Mouse (Mus musculus): ENCODE measurements around the gene Sema6d. TPM values are rescaled to one million over a fixed set of nuclear protein-coding genes. Genes with fewer than 3 reads are reported as not detected.

Gene Sema6d
- total RNA-seq, 2 experiments from 2014 or later: 83.4 to 91.4 TPM

DNA sequence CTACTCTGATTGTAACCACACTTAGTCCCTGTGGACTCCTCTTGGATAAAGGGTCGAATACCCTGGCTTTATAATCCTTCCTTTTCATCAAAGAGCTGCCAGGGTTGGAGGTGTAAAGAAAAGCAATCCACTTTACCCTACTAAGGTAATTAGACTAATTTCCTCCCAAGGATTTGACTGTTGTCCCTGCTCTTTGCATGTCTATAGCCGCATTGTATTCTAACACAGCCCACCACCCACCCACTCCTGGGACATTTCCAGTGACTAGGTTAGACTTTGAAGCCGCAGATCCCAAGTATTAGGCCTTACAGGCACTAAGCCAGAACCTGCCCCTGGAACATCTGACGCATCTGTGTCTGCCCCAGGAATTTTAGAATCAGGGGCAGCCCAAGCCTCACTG, 547.3 kb downstream of the Sema6d start:
- DNase-seq: no peak
- intact Hi-C loops (cut with DNase I): no loop called here

DNA sequence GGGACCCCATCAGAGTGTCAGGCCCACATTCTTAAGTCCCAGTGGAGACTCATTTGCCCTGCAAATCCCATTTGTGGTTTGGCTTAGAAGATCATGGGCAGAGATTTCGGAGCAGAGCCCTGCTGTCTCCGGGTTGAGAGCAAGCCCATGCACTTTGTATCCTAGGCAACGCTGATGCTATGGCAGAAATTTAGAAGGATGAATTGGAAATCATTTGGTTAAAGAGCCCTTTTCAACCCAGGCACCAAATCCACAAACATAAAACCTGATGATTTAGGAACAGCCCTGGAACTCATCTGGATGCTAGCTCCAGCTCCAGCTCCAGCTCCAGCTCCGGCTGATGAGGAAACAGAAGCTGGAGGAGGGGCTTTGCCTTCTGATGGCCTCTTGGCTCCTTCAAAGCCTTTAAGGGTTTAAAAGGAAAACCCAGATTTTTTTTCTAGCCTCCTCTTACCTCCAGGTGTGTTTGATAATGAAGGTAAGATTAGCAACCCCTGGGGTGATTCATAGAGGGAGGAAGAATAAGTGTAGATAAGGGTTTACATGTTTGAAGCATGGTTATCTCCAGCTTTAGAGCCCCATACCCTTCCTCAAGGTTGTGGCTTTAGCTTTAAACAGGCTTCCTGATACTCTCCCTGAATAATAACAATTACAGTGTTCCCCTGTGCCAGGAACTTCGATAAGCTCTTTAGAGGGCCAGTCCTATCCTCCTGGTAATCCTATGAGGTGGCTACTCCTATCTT, 549.6 kb downstream of the Sema6d start:
- no peak for DNase-seq
- intact Hi-C loops (cut with DNase I): no loop called here

- DNase-seq: no peak
Observed at GRCm38 (mm10) chr2:124640500-124641193, 550.9 kb downstream of the Sema6d start.

DNA sequence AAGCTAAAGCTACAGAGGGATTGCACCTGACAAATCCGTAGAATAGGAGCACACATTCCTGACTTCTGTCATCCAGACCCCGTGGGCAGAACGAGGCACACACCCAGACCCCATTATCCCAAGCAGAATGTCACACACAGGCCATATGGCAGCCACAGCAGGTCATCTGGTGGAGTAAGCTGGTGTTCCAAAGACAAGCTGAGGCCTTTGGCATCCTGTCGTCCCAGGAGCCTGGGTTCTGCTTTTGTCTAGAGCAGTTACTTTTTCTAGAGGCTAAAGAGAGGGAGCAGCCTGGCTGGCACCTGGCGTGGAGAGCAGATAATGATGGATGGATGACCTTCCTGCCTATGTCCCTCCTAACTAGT, 551.4 kb downstream of the Sema6d start:
- peak; percentile 87 for DNase-seq
- intact Hi-C loops (cut with DNase I): no loop called here

More at GRCm38 (mm10) chr2:124640500-124641193, 550.9 kb downstream of the Sema6d start:
- intact Hi-C loops (cut with DNase I): no loop called here

GRCm38 (mm10) chr2:124642131-124642530, 552.4 kb downstream of the Sema6d start:
- intact Hi-C loops (cut with DNase I): no loop called here
- no peak for DNase-seq

- DNase-seq: no peak
- intact Hi-C loops (cut with DNase I): no loop called here
Observed at GRCm38 (mm10) chr2:124650609-124651008, 560.8 kb downstream of the Sema6d start.

- intact Hi-C loops (cut with DNase I): no loop called here
Observed at GRCm38 (mm10) chr2:124651146-124651545, 561.4 kb downstream of the Sema6d start.

GRCm38 (mm10) chr2:124653161-124653560, 563.4 kb downstream of the Sema6d start:
- no peak for DNase-seq
- intact Hi-C loops (cut with DNase I): no loop called here

More at GRCm38 (mm10) chr2:124651146-124651545, 561.4 kb downstream of the Sema6d start:
- peak; percentile 23 for DNase-seq

- peak; percentile 21 for DNase-seq
- intact Hi-C loops (cut with DNase I): no loop called here
Observed at GRCm38 (mm10) chr2:124657358-124657757, 567.6 kb downstream of the Sema6d start.

DNA sequence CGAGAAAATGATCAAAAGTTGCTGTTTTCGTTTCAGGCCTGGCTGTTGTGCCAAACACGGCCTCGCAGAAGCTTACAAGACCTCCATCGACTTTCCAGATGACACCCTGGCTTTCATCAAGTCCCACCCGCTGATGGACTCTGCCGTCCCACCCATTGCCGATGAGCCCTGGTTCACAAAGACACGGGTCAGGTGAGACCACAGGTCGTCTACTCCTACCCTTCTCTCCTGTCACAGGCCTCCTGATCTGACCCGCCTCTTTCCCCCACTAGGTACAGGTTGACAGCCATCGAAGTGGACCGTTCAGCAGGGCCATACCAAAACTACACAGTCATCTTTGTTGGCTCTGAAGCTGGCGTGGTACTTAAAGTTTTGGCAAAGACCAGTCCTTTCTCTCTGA, 568.6 kb downstream of the Sema6d start:
- DNase-seq: no peak
- intact Hi-C loops (cut with DNase I): no loop called here

GRCm38 (mm10) chr2:124659601-124660000, 569.8 kb downstream of the Sema6d start:
- intact Hi-C loops (cut with DNase I): no loop called here
- DNase-seq: no peak

GRCm38 (mm10) chr2:124660686-124661085, 570.9 kb downstream of the Sema6d start:
- intact Hi-C loops (cut with DNase I): no loop called here
- no peak for DNase-seq

DNA sequence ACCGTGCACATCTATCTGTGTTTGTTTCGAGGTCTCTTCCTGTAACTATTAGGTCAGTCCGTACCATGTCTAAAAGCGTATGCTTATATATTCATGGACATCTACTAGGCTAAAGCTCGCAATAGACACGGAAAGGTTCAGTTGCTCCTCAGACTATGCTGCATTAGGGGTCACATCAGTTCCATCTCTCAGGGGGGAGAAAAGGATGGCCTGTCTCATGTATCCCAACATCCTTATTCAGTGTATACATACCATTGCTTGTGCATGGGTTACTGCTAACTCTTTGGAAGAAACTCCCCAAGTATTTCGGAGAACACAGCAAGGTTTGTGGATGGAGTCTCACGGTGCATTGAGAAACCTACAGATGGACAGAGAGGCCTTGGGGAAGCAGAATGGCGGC, 571.5 kb downstream of the Sema6d start:
- intact Hi-C loops (cut with DNase I): no loop called here
- no peak for DNase-seq

DNA sequence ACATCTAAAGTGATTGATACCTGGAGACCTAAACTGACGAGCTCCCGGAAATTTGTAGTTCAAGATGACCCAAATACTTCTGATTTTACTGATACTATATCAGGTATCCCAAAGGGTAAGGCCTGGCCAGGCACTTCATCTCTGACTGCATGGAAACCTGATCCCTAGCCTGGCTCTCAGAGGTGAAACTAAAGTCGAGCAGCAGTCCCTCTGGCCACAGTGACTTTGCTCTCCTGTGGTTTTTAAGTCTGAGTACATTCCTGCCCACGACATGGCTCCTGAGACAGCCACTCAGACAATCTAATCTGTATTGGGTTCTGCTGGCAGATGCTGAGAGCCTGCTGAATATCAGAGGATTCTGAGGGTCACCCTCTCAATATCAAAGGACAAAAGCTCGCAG, 572.5 kb downstream of the Sema6d start:
- no peak for DNase-seq
- intact Hi-C loops (cut with DNase I): no loop called here

DNA sequence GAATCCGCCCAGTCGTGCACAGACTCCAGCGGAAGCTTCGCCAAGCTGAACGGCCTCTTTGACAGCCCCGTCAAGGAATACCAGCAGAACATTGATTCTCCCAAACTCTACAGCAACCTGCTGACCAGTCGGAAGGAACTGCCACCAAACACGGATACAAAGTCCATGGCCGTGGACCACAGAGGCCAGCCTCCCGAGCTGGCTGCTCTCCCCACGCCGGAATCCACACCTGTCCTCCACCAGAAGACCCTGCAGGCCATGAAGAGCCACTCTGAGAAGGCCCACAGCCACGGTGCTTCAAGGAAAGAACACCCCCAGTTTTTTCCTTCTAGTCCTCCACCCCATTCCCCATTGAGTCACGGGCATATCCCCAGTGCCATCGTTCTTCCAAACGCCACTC, 574.4 kb downstream of the Sema6d start:
- intact Hi-C loops (cut with DNase I): no loop called here

DNA sequence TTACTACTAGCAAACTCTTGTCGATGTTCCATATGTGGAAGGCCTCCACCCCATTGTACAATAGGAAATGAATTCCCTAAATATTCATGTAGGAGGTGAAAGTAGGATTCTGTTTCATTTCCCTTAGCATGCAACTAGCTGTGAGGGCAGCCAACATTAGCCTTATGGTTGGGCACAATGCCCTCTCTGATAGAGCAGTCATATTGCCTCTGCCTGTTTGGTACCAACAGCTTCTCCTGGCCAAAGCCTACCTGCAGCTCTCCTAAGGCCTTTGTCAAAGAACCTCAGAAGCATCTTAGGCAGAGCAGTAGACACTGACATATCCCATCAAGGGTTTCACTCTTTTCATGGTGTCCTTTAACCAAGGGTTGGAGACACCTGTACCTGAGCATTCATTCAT, 578.7 kb downstream of the Sema6d start:
- intact Hi-C loops (cut with DNase I): no loop called here
- no peak for DNase-seq

More for the DNA sequence above, 574.4 kb downstream of the Sema6d start:
- no peak for DNase-seq

DNA sequence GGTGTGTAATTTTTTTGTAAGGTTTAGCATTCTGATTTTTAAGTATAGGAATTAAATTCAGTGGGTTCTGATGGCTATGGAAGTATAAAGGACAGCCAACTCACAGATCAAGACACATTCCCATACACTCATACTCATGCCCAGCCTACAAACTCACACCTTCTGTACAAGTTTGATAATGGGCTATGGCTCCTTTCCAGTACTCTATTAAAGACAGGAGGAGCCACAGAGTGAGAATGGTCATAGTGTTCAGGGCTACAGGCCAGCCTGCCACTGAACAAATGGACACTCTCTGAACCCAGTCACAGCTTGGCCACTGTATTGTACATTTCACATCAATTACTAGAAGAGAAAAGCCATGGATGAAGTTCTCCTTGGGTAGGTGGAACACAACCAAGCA, 583.3 kb downstream of the Sema6d start:
- DNase-seq: no peak
- intact Hi-C loops (cut with DNase I): no loop called here

DNA sequence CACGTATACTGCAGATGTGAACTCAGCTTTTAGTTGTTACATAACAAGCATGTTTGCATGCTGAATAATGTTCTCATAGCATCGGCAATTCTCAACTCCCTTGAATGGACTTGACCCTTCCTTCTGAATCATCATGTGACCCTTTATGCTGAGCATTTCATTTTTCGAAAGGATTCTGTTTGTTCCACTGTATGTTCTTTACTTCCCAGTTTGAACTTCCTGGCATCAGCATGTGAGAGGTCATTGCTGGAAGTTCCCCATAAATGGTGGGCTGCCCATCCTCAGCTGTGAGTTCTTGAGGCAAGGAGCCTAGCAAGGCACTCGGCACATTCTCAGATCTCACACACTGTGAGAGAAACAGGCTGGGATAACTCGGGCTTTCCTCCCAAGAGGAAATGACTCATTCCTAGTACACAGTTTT, 594.7 kb downstream of the Sema6d start:
- DNase-seq: no peak
- intact Hi-C loops (cut with DNase I): no loop called here

- DNase-seq: no peak
- intact Hi-C loops (cut with DNase I): no loop called here
Observed at GRCm38 (mm10) chr2:124690372-124690771, 600.6 kb downstream of the Sema6d start.

DNA sequence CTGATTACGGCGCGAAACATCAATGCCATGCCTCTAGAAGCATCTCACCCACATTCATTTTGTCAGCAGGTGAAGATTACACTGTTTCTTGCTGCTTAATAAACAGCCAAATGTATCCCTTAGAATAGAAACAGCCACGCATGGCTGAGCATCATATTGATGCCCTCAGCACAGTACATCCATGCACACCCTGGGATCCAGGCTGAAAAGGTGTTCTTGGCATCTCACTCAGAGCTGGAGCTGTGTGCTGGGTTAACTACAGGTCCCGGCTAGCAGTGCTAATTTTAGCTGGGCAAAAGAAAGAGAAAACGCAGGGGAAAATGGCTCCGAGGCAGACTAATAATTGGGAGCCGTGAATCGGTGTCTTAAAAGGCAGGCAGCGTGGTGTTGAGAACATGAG, 612.9 kb downstream of the Sema6d start:
- intact Hi-C loops (cut with DNase I): no loop called here
- DNase-seq: no peak

- no peak for DNase-seq
- intact Hi-C loops (cut with DNase I): no loop called here
Observed at GRCm38 (mm10) chr2:124704922-124705321, 615.2 kb downstream of the Sema6d start.

DNA sequence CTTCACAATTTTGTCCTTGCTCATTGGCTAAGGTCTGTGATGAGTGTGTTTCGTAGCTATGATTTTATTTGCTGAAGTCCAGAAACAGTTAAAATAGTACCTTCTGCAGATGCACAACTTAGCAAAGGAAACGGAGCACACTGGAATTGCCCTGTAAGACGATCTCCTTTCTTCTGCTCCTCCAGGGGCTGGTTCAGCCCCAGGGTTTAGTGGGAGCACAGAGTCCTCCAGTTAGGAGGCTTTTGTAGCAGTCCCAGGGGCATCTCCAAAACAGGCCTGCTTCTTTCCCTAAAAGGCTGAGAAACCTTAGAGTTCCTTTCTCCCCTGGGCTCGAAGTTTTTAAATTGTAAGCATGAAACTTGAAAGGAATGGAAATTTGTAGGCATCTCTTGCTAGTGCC, 616.0 kb downstream of the Sema6d start:
- intact Hi-C loops (cut with DNase I): no loop called here

More for the DNA sequence above, 616.0 kb downstream of the Sema6d start:
- no peak for DNase-seq

Data from left cerebral cortex, postnatal 4 days (tissue).